Mouse (Mus musculus): ENCODE data around the gene Col1a1. TPM values are rescaled to one million over a fixed set of nuclear protein-coding genes. Genes with fewer than 3 reads are reported as not detected.

Gene Col1a1
- total RNA-seq, 2 experiments from 2014 or later = 9.6 to 14.0 TPM

DNA sequence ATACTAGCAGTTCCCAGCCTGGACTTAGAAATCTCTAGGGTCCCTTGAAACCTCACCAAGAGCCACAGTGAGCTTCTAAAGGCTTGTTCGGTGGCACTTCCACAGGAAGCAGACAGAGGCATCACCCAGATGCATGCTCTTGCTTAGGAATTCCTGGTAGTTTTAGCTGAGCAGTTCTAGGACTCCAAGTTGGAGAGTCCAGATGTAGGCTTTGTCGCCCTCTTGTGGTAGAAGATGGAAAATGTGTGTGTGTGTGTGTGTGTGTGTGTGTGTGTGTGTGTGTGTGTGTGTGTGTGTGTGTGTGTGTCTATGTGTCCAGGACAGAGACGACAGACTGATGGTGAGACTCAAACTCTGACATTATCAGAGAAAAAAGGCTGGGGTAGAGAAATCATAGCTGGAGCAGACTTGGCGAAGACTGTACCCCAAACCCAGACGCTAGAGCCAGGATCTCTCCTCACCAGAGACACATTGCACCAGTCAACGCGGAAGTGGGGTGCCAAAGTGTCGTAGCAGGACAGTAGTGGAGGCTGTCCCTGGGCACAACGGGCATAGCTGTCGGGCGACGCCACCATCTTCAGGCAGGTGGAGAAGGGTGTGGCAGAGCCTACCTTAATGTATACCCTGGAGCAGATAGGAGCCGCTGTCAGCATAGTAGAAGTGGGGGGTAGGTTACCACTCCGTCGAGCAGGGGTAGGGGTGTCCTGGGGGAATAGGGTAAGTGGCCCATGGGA lies 34.4 kb downstream of the Col1a1 start:
- no peak overlapping the region for H3K27ac ChIP-seq
- peak; percentile 76 for TF ChIP-seq CTCF (conservative IDR thresholded peaks at IDR 0.05)
- DNase-seq (ENCODE audit: low spot score in 2 of 2) = peak in 1 of 2 experiments; percentile 81

GRCm38 (mm10) chr11:94971895-94972615 lies 36.0 kb downstream of the Col1a1 start:
- DNase-seq (ENCODE audit: low spot score in 2 of 2) = no peak
- no peak overlapping the region for H3K27ac ChIP-seq
- TF ChIP-seq CTCF (conservative IDR thresholded peaks at IDR 0.05) = no peak
- H3K4me3 ChIP-seq = no peak overlapping the region

More for the DNA sequence above, 34.4 kb downstream of the Col1a1 start:
- no peak overlapping the region for H3K4me3 ChIP-seq

GRCm38 (mm10) chr11:94972887-94973286 lies 36.9 kb downstream of the Col1a1 start:
- no peak overlapping the region for H3K27ac ChIP-seq
- TF ChIP-seq CTCF (conservative IDR thresholded peaks at IDR 0.05) = no peak
- no peak for DNase-seq (ENCODE audit: low spot score in 2 of 2)
- no peak overlapping the region for H3K4me3 ChIP-seq

DNA sequence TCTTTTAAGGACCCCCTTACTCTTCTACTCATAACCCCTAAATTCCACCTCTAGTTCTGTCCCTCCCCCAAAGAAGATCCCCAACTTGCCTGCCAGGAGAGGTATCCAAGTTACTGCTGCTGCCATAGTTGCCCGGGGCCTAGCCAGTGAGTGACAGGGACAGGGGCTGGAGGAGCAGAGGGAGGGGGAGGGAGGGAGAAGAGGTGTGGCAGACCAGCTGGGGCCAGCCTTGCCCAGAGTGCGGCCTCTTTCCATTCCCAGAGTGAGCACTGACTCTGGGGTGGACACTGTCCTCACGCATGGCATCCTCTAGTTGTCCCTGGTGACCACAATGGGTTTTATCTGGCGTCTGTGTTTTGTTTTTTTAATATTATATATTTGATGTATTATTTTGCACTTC lies 37.3 kb downstream of the Col1a1 start:
- TF ChIP-seq CTCF (conservative IDR thresholded peaks at IDR 0.05) = no peak
- Histone ChIP-seq H3K27ac (no peak overlapping the region), H3K4me3 (no peak overlapping the region)
- DNase-seq (ENCODE audit: low spot score in 2 of 2) = no peak

DNA sequence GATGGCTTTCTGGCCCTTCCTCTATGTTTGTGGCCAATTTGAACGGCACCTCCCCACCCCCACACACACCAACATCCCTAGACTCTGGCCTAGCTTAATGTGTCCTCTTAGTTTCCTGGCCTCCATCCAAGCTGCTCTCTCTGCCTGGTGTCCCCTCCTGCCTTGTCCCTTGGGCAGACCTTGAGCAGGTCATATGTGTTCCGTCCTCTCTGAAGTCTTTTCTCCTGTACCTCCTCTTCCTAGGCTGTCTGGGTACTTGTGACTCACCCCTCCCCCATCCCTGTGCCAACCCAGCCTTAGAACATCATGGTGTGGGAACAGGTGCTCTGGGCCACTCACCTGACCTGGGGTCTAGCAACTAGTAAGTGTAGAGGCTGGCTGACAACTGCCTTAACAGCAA lies 38.9 kb downstream of the Col1a1 start:
- Histone ChIP-seq H3K4me3 (no peak overlapping the region), H3K27ac (no peak overlapping the region)
- TF ChIP-seq CTCF (conservative IDR thresholded peaks at IDR 0.05) = no peak
- no peak for DNase-seq (ENCODE audit: low spot score in 2 of 2)

- no peak for TF ChIP-seq CTCF (conservative IDR thresholded peaks at IDR 0.05)
- Histone ChIP-seq H3K4me3 (no peak within 1 kb of the TSS), H3K27ac (no peak within 1 kb of the TSS)
- no peak for DNase-seq (ENCODE audit: low spot score in 2 of 2)
These were observed 40.2 kb downstream of the Col1a1 start, which contains the start of gene Sgca for GRCm38 (mm10) chr11:94976199-94976598. Gene Sgca, minus strand, starts transcription at chr11:94976327.

DNA sequence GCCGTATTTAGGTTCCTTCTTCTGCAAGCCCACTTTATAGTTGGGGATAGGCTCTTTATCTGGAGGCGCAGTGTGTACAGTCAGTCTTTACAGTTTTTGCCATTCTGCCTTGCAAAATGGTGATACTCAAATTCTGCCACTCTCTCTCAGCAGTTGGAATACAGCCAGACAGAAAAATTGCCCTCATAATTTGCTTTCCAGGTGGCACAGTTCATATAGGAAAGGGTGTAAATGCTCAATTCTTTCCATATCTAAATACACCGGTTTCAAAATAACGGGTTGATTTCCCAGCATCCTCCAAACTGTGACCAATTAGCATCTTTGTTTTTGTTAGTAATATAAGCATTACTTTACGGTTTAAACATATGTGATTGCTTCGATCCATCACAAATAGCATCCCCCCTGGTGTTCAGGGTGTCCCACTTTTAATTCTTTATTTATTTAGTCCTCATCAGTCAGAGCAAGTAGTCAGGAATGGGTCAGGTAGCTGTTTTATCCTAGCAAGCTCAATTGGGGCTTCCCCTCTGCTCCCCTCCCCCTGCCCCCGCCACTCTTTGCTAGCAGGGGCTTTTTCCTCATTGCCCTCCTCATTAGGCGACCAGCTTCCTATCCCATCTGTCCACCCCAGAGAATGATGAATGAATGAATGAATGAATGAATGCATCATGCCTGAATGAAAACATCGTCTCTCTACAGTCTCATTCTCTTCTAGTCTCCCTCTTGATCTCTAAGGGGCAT lies 42.3 kb downstream of the Col1a1 start:
- TF ChIP-seq CTCF (conservative IDR thresholded peaks at IDR 0.05) = no peak
- no peak for DNase-seq (ENCODE audit: low spot score in 2 of 2)
- peak overlapping the region; percentile 52 for H3K4me3 ChIP-seq
- peak overlapping the region; percentile 90 for H3K27ac ChIP-seq

DNA sequence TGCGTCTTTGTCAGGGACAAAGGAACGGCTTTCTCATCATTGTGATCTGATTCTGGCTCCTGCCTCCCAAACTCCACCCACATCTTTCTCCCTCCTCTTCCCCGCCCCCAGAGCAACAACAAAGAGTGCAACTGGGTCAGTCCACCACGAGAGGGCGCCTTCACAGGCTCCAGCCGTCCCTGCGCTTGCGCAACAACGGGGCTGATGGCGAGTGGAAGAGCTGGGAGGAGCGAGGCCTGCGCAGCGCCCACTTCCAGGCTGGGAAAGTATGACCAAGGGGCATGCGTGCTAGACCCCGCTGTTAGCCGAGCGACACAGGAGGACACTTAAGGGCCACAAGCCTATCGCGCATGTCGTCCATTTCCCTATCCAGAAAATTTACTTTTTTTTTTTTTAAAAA lies 42.9 kb downstream of the Col1a1 start:
- H3K4me3 ChIP-seq = peak overlapping the region; percentile 52
- H3K27ac ChIP-seq = peak overlapping the region; percentile 90
- DNase-seq (ENCODE audit: low spot score in 2 of 2) = peak; percentile 99
- TF ChIP-seq CTCF (conservative IDR thresholded peaks at IDR 0.05) = peak; percentile 96

GRCm38 (mm10) chr11:94979462-94980179 lies 43.6 kb downstream of the Col1a1 start:
- DNase-seq (ENCODE audit: low spot score in 2 of 2) = no peak
- H3K4me3 ChIP-seq = peak overlapping the region; percentile 52
- TF ChIP-seq CTCF (conservative IDR thresholded peaks at IDR 0.05) = no peak
- H3K27ac ChIP-seq = peak overlapping the region; percentile 90

DNA sequence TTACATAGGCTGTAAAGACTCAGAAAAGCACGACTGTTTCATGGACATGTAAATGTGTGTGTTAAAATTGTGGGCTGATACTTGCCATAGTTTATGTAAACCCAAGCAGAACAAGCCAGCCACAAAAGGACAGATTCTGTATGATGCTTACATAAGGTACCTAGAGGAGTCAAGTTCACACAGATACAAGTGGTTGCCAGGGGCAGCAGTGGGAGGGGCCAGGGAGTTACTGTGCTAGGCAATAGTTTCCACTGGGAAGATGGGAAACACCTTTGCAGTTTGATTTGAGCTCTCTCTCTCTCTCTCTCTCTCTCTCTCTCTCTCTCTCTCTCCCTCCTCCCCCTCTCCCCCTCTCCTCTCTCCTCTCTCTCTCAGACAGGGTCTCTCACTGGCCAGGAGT lies 49.1 kb downstream of the Col1a1 start:
- Histone ChIP-seq H3K27ac (no peak overlapping the region), H3K4me3 (no peak overlapping the region)
- DNase-seq (ENCODE audit: low spot score in 2 of 2) = no peak
- no peak for TF ChIP-seq CTCF (conservative IDR thresholded peaks at IDR 0.05)

DNA sequence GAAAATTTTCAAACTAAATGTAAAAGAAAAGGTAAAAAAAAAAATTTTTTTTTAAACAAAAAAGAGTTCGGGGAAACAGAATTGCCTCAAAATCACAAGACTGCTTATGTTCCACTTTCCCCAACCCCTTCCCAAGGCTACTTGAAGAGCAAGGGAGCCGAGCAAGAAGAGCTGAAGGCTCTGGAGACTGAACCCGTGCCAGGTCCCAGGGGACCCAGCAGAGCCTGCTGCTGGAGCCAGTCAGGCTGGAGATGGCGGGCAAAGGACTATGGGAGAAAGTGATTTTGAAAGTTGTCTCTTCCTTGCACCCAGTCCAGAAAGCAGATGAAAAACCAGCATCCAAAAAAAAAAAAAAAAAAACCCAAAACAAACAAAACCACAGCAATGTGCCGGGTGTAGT lies 49.8 kb downstream of the Col1a1 start:
- DNase-seq (ENCODE audit: low spot score in 2 of 2) = no peak
- Histone ChIP-seq H3K4me3 (no peak overlapping the region), H3K27ac (no peak overlapping the region)
- TF ChIP-seq CTCF (conservative IDR thresholded peaks at IDR 0.05) = no peak

GRCm38 (mm10) chr11:94986435-94986834 lies 50.4 kb downstream of the Col1a1 start:
- no peak for TF ChIP-seq CTCF (conservative IDR thresholded peaks at IDR 0.05)
- Histone ChIP-seq H3K27ac (peak overlapping the region; percentile 100), H3K4me3 (no peak overlapping the region)
- DNase-seq (ENCODE audit: low spot score in 2 of 2) = no peak

Measured in layer of hippocampus, adult 2 months (tissue).